Mouse (Mus musculus) heart, postnatal 0 days (tissue): ENCODE results near the gene Fbxl7. TPM values are rescaled to one million over a fixed set of nuclear protein-coding genes. Genes with fewer than 3 reads are reported as not detected.

ENCODE experiments used
- ATAC-seq: fragments of 200-750 bp; cut with Nextera tagmentation; 2 replicates; pipeline ENCODE4 v1.8.0; 2017; ENCODE audit warnings: low read depth, moderate number of reproducible peaks, moderate library complexity; ENCODE audit not compliant: insufficient read depth
- DNase-seq: peaks from one replicate; pipeline ENCODE4 v3.0.0-alpha.2; 2016; ENCODE audit warnings: low spot score
- H3K27ac ChIP-seq: fragments of 300-500 bp; sonication (generic); 2 replicates; pipeline ENCODE4 v1.5.1; 2014; ENCODE audit warnings: low read depth, mild to moderate bottlenecking
- H3K27me3 ChIP-seq: fragments of 300-500 bp; sonication (generic); 2 replicates; pipeline ENCODE4 v1.6.1; 2014; ENCODE audit warnings: low read length, mixed read lengths; ENCODE audit not compliant: control insufficient read depth, insufficient read depth
- H3K36me3 ChIP-seq: fragments of 300-500 bp; sonication (generic); replicated peaks from 2 replicates; pipeline ENCODE4 v1.6.1; 2014; ENCODE audit warnings: low read length, mixed read lengths; ENCODE audit not compliant: control insufficient read depth, insufficient read depth
- H3K4me1 ChIP-seq: fragments of 300-500 bp; sonication (generic); 2 replicates; pipeline ENCODE4 v1.6.1; 2014; ENCODE audit warnings: antibody characterized with exemption; ENCODE audit not compliant: control insufficient read depth, insufficient read depth
- H3K4me2 ChIP-seq: fragments of 300-500 bp; sonication (generic); 2 replicates; pipeline ENCODE4 v1.6.1; 2014; ENCODE audit warnings: low read depth, mild to moderate bottlenecking, low read length, moderate library complexity
- H3K4me3 ChIP-seq: fragments of 300-500 bp; sonication (generic); 2 replicates; pipeline ENCODE4 v1.5.1; 2014; ENCODE audit warnings: low read depth, low read length
- H3K9ac ChIP-seq: fragments of 300-500 bp; sonication (generic); replicated peaks from 2 replicates; pipeline ENCODE4 v1.6.1; 2014; ENCODE audit warnings: low read depth, low read length, mixed read lengths
- H3K9me3 ChIP-seq: fragments of 300-500 bp; sonication (generic); replicated peaks from 2 replicates; pipeline ENCODE4 v1.6.1; 2016; ENCODE audit warnings: low read length; ENCODE audit not compliant: control insufficient read depth
- CTCF ChIP-seq: IDR thresholded peaks from 2 replicates; pipeline ENCODE4 v1.5.1; 2016; ENCODE audit warnings: antibody characterized with exemption, control low read depth, low read depth
- EP300 ChIP-seq: IDR thresholded peaks from 2 replicates; pipeline ENCODE4 v1.6.1; 2016; ENCODE audit warnings: antibody characterized with exemption, low read depth
- WGBS: fragments of 180-500 bp; shearing (Covaris S2); extraction: QIAGEN DNeasy Blood & Tissue Kit; methylation state at CpG from one replicate; pipeline ENCODE4 v1.1.7; 2014; 5-methylcytosine and 5-hydroxymethylcytosine counted together
- polyA plus RNA-seq: library from polyadenylated mRNA; unstranded; fragments of >200 nt; fragmentation: Nextera tagmentation; extraction: Ambion mirVana; gene quantifications from 2 replicates; pipeline ENCODE4 v1.2.1, GENCODE M21; 2015
- total RNA-seq: library from RNA; depleted of rRNA; stranded (reverse); fragments of >200 nt; gene quantifications from 2 replicates; pipeline ENCODE4 v1.2.3, GENCODE M21; 2014; ENCODE audit warnings: low replicate concordance

Fbxl7 gene
- total and polyA plus RNA-seq, 2 experiments from 2014 or later, result 3.1 to 7.4 TPM

DNA sequence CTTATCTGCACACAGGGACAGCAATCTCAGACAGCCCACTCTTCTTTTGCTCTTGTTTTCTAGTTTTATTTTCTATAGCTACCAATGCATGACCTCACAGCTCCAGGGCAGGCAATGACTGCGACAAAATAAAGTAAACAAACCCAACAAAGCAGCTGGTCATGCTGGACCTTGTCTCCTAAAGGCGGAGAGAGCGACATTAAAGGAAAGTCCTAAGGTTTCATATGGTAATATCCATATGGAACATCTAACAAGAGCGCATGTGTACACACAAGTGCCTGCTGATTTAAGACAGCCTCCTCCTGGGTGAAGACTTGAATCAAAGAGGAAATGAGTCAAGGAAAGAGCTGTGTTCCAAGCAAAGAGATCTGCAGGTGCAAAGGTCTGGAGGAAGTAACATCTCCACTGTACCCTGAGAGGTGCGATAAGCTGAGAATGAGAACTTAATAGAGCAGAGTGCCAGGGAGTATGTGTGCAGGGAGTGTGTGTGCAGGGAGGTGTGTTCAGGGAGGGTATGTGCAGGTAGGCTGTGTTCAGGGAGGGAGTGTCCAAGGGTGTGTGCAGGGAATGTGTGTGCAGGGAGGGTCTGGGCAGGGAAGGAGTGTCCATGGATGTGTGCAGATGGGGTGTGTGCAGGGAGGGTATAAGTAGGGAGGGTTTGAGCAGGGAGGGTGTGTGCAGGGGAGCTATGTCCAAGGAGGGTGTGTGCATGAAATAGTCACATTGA is 193.3 kb downstream of the Fbxl7 start:
- H3K4me1 ChIP-seq, result no peaks in the 10 kb centered on the region
- no peak overlapping the region for H3K4me3 ChIP-seq
- H3K9me3 ChIP-seq, result no peaks in the 10 kb centered on the region
- no peak for DNase-seq
- no peak for ATAC-seq
- H3K36me3 ChIP-seq, result no peaks in the 10 kb centered on the region
- H3K27me3 ChIP-seq, result no peaks in the 10 kb centered on the region
- H3K4me2 ChIP-seq, result no peak overlapping the region
- H3K9ac ChIP-seq, result no peak overlapping the region
- no peak for TF ChIP-seq EP300
- no peak for TF ChIP-seq CTCF
- H3K27ac ChIP-seq, result no peak overlapping the region
- WGBS, result 68% methylated on average over 5 of the region's 5 CpGs

DNA sequence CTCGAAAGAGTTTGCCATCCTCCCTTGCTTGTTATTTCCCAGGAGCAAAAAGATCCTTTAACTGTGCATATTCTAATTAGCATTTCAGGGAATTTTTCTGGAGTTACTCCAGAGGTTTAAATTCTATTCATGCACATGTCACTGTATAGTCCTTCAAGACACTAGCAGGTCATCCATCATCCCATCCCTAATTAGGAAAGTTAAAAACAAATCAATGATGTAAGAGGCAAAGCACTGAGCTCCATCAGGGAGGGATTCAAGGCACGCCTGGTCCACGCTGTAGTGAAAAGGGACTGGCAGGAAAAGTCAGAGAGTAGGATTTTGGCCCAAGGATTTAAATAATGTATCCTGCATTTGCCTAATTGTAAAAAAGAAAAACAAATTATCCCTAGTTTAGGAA is 202.3 kb downstream of the Fbxl7 start:
- 56% methylated on average over 3 of the region's 3 CpGs for WGBS
- Histone ChIP-seq H3K9me3 (no peaks in the 10 kb centered on the region), H3K27me3 (no peaks in the 10 kb centered on the region), H3K27ac (no peak overlapping the region), H3K4me1 (no peaks in the 10 kb centered on the region), H3K4me2 (no peak overlapping the region), H3K9ac (no peak overlapping the region), H3K4me3 (no peak overlapping the region), H3K36me3 (no peaks in the 10 kb centered on the region)
- ATAC-seq (no peak), DNase-seq (no peak)
- TF ChIP-seq CTCF (no peak), EP300 (no peak)

DNA sequence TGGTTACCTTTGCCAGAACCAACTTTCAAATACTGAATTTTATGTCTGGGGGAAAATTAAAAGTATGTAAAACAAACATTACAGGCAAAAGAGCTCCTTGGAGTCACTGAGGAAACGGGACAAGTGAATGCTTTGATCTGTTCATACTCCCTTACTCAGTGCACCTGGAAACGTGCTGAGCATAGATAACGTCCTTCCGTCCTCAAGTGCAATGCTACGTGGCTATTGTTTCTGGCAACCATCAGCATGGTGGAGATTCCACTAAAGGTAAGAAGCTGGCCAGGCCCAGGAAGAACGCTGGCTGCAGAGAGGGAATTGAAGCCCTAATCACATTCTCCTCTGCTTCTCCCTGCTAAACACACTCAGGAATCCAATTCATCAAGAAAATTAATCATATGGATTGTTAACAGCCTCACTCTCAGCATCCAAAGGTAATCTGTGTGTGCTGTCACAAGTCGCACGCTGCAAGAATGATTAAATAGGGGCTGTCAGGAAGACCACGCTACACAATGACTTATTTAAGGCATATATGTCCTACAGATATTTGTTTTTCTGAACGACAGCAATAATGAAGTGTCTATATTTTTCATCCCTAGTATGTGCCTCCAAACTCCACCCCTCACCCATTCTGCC is 206.8 kb downstream of the Fbxl7 start:
- 56% methylated on average over 10 of the region's 10 CpGs for WGBS
- H3K9me3 ChIP-seq, result no peaks in the 10 kb centered on the region
- no peak overlapping the region for H3K4me2 ChIP-seq
- ATAC-seq (no peak), DNase-seq (no peak)
- no peaks in the 10 kb centered on the region for H3K4me1 ChIP-seq
- H3K27me3 ChIP-seq, result no peaks in the 10 kb centered on the region
- H3K36me3 ChIP-seq, result no peaks in the 10 kb centered on the region
- H3K27ac ChIP-seq, result no peak overlapping the region
- no peak overlapping the region for H3K4me3 ChIP-seq
- TF ChIP-seq CTCF, result no peak
- TF ChIP-seq EP300, result no peak
- H3K9ac ChIP-seq, result no peak overlapping the region

DNA sequence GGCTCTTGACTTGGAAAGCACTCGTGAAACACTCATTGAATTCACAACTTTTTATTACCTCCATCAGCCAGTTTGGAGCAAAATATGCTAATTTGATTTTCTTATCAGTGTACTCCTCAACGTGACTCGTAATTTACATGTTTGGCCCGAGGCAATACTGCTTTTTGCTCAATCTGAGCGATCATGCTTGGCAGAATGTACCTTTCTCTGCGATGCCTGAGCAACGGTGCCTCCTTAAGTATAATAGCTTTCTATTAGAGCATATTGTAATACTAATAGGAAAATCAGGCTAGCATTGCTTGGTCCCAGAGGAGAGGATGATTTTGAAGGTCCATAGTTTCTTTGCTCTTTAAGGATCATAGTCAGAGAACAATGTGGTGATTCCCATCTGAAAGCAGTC is 207.7 kb downstream of the Fbxl7 start:
- DNase-seq, result no peak
- no peak for ATAC-seq
- no peaks in the 10 kb centered on the region for H3K36me3 ChIP-seq
- H3K9ac ChIP-seq, result no peak overlapping the region
- H3K4me1 ChIP-seq, result no peaks in the 10 kb centered on the region
- H3K9me3 ChIP-seq, result no peaks in the 10 kb centered on the region
- 73% methylated on average over 7 of the region's 7 CpGs for WGBS
- TF ChIP-seq EP300 (no peak), CTCF (no peak)
- no peak overlapping the region for H3K4me3 ChIP-seq
- H3K27me3 ChIP-seq, result no peaks in the 10 kb centered on the region
- H3K27ac ChIP-seq, result no peak overlapping the region
- H3K4me2 ChIP-seq, result no peak overlapping the region

DNA sequence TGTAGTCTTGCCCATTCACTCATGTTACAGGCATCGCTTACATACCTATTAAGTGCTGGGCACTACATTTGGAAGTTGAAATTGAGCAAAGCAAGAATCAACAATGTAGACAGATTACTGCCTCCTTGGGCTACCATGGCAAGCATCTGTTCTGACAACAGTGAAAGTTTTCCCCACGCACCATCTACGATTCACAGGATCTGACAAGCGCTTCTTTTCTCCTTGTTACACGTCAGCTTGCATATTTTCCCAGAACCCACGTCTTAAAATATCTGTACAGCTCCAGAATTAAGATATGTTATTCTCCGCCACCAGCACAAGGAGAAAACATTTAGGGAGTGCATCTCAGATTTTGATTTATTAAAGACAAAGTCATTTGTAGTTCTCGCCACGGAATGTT is 213.1 kb downstream of the Fbxl7 start:
- TF ChIP-seq EP300 (no peak), CTCF (no peak)
- no peaks in the 10 kb centered on the region for H3K9me3 ChIP-seq
- no peak overlapping the region for H3K9ac ChIP-seq
- WGBS, result 85% methylated on average over 9 of the region's 9 CpGs
- H3K4me2 ChIP-seq, result no peak overlapping the region
- H3K27me3 ChIP-seq, result no peaks in the 10 kb centered on the region
- H3K4me1 ChIP-seq, result no peaks in the 10 kb centered on the region
- H3K36me3 ChIP-seq, result no peaks in the 10 kb centered on the region
- no peak overlapping the region for H3K27ac ChIP-seq
- no peak for DNase-seq
- no peak for ATAC-seq
- no peak overlapping the region for H3K4me3 ChIP-seq
